Mouse (Mus musculus) cerebellum, adult 2 months (tissue): ENCODE results near the gene Dgkz. TPM values are rescaled to one million over a fixed set of nuclear protein-coding genes. Genes with fewer than 3 reads are reported as not detected.

Experiments used
- DNase-seq, 2 experiments: peaks; one replicate each; pipeline ENCODE4 v3.0.0; 2021
- H3K27ac ChIP-seq: fragments of 200-500 bp; 2 replicates; pipeline ENCODE4 v1.5.1; 2012; ENCODE audit warnings: low read length, control low read depth, inconsistent platforms; ENCODE audit not compliant: insufficient read depth
- H3K27me3 ChIP-seq: fragments of 200-500 bp; 2 replicates; pipeline ENCODE4 v1.6.1; 2012; ENCODE audit warnings: inconsistent platforms, mild to moderate bottlenecking, low read length, moderate library complexity; ENCODE audit not compliant: control insufficient read depth, insufficient read depth
- H3K4me1 ChIP-seq: fragments of 200-500 bp; 2 replicates; pipeline ENCODE4 v1.6.1; 2011; ENCODE audit warnings: low read length; ENCODE audit not compliant: control insufficient read depth, insufficient read depth
- H3K4me3 ChIP-seq: fragments of 200-500 bp; replicated peaks from 2 replicates; pipeline ENCODE3; 2011; ENCODE audit warnings: mild to moderate bottlenecking, low read depth, low read length, control low read depth; ENCODE audit not compliant: insufficient read depth
- CTCF ChIP-seq: fragments of 200-500 bp; IDR thresholded peaks from 2 replicates; pipeline ENCODE4 v1.5.1; 2011; ENCODE audit warnings: low read depth, mild to moderate bottlenecking, control low read depth, low read length, moderate library complexity, borderline replicate concordance; ENCODE audit not compliant: insufficient read depth
- POLR2A ChIP-seq: fragments of 200-500 bp; IDR thresholded peaks from 2 replicates; pipeline ENCODE4 v1.6.1; 2011; ENCODE audit warnings: low read length, control low read depth, borderline replicate concordance; ENCODE audit not compliant: insufficient read depth
- WGBS: fragments of 180-500 bp; shearing (Covaris S2); methylation state at CpG from one replicate; pipeline ENCODE4 v1.1.7; 2018; 5-methylcytosine and 5-hydroxymethylcytosine counted together
- polyA plus RNA-seq: library from polyadenylated mRNA; depleted of rRNA; stranded (reverse); fragments of >200 nt; gene quantifications from 2 replicates; pipeline ENCODE4 v1.2.3, GENCODE M21; 2012

Dgkz gene
- polyA plus RNA-seq, 1 experiment: 716 TPM

DNA sequence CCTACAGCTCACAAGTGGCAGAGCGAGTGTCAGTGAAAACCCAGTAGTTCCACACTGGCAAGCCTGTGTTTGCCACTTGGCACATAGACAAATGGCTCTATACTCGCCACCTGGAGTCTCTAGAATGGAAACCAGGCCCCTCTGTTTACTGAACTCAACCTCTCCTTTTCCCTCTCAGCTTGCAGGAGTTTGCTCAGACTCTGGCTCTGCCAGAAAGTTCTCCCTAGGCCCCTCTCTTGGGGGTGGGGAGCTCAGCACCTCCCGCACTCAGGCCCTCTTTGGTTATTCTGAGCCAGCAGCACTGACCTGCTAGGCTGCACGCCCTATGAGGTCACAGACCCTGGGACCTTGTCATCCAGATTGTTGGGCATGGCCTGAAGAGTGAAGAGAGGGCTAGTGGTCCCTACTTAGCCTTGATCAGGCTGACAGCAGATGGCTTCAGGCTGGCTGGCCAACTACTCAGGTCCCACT lies 20.5 kb downstream of the Dgkz start:
- peak; percentile 67 to 75 for DNase-seq

DNA sequence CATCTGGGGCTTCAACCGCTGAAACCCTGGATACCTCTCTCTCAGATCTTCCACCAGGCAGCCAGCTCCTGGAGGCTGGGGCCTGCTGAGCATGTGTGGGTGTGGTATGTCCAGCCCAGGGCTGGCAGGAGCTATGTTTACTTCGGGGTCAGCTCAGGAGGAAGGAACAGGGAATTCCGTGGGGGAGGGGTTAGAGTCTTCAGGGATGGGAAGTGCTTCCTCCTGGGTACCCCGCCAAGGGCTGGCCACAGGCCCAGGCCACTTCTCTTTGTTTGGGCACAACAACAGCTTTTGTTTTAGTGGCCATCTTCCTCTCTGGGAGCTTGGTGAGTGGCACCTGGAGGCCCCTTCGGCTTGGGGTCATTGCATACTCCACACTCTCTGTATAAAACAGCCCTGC lies 21.8 kb downstream of the Dgkz start:
- Histone ChIP-seq H3K4me1 (peaks cover 74% of the 10 kb centered on the region), H3K4me3 (no peak overlapping the region), H3K27me3 (no peaks in the 10 kb centered on the region), H3K27ac (peak overlapping the region; percentile 70)
- 1% methylated on average over 5 of the region's 5 CpGs for WGBS
- DNase-seq: peak; percentile 61 to 70
- TF ChIP-seq POLR2A: no peak
- no peak for TF ChIP-seq CTCF

More for the DNA sequence above, 20.5 kb downstream of the Dgkz start:
- peaks cover 74% of the 10 kb centered on the region for H3K4me1 ChIP-seq
- TF ChIP-seq CTCF (no peak), POLR2A (no peak)
- peak overlapping the region; percentile 44 for H3K27ac ChIP-seq
- no peaks in the 10 kb centered on the region for H3K27me3 ChIP-seq
- 25% methylated on average over 4 of the region's 4 CpGs for WGBS
- no peak overlapping the region for H3K4me3 ChIP-seq

DNA sequence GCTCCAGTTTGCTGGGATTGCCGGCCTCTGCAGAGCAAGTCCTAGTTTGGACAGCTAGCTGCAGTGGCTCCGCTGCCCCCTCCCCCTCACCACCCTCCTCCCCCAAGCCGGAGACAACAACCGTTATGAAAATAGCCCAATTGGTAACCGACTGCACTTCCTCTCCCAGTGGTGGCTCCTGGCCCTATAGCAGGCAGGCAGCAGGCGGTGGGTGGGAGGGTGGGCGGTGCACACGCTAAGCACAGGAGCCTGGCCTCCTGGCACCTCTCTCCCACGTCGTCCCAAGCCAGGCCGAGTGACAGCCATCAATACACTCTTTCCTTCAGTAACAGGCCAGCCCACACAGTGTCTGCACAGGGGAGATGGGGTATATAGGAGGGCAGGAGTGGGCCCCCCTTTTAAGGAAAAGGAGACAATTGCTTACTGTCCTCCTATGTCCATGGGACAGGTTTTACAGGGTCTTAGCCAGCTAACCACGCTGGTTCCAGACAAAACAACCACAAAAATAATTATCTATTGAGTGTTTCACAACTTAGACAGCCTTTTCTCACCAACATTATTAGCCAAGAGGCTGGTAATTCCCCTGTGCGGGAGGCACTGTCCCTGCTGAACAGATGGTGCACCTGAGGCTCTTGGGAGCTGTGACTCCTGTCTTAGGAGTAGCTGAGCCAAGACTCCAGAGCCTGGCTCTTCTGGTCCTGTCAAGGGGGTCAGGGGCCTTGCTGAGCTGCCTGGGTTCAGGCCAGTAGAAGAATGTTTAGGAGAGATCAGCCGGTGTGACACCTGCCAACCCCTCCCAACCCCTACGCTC lies 25.2 kb downstream of the Dgkz start:
- Histone ChIP-seq H3K27ac (peak overlapping the region; percentile 98), H3K4me3 (peak overlapping the region; percentile 48), H3K27me3 (no peaks in the 10 kb centered on the region), H3K4me1 (peaks cover 75% of the 10 kb centered on the region)
- DNase-seq: peak; percentile 84 to 93
- 3% methylated on average over 15 of the region's 15 CpGs for WGBS
- TF ChIP-seq POLR2A (no peak), CTCF (no peak)

DNA sequence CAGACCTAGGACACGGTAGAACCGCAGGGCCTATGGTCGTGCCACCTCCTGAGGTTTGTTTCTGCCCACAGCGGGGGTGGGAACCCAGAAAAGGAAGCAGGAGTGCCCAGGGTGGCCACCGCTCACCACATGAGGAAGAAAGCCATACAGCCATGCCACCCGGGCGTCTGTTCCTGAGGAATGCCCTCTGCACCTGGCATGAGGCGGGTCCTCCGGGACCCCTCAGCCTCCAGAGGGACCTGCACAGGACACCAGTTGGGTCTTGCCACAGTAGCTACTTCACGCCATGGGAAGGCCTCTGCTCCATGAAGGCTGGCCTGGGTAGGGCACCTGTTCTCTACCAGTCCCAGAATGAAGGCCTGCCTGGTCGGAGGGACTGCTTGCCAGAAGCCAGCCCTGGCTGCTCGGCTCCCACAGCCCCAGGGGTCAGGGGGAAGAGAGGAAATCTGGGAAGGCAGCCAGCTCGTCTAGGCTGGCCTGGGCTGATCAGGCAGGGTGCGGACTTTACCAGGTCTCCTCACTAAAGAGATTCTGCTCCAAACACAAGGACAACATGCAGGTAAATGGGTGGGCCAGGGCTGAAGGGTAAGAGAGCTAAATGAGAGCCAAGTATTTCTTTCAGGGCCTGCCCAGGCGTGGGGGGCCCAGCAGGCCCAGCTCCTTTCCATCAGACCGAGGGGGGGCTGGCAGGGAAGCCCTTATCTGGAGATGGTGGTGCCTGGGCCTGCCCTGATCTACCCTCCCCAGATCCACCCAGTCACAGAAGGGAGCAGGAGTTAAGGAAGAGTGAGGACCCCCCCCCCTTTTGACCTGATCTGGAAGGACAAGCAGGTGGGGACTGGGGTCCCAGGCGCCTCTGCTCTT lies 26.0 kb downstream of the Dgkz start:
- Histone ChIP-seq H3K4me1 (peaks cover 76% of the 10 kb centered on the region), H3K27me3 (no peaks in the 10 kb centered on the region), H3K4me3 (peak overlapping the region; percentile 48), H3K27ac (peak overlapping the region; percentile 98)
- peak; percentile 80 to 86 for DNase-seq
- WGBS: 13% methylated on average over 17 of the region's 17 CpGs
- no peak for TF ChIP-seq POLR2A
- TF ChIP-seq CTCF: no peak

DNA sequence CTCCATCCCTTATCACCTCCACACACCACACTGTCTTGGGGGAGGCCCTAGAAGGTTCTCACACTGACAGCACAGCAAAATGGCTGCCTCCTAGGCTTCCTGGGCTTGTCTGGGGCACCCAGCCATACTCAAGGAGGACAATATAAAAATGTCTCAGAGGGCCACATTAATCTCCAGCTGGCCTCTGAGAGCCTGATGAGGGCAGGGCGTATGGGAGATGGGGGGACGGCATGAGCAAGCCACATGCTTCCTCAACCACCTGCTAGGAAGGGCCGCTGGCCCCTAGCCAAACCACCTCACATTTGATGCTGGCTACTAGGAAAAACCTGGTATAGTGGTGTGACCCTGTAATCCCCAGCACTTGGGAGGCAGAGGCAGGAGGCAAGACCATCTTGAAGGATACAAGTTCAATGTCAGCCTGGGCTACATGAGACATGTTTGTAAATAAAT lies 26.8 kb downstream of the Dgkz start:
- no peak for TF ChIP-seq CTCF
- no peak for TF ChIP-seq POLR2A
- H3K4me1 ChIP-seq: peaks cover 80% of the 10 kb centered on the region
- no peak overlapping the region for H3K4me3 ChIP-seq
- 24% methylated on average over 3 of the region's 3 CpGs for WGBS
- H3K27ac ChIP-seq: peak overlapping the region; percentile 98
- no peaks in the 10 kb centered on the region for H3K27me3 ChIP-seq
- DNase-seq: peak; percentile 56 to 62

DNA sequence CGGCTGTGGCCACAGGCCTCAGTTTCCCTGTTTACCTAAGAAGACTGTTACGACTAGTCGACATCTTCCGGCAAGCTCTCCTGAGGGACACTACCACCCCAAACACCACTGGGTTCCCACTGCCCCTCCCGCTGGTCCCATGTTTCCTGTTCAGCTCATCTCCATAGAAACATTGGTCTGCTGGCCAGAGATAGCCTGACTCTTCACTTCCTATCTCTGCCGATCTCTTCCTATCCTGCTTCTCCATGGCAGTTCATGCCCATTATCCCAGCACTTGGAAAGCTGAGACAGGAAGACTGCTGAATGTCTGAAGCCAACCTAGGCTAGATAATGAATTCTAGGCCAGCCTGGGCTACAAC lies 27.5 kb downstream of the Dgkz start:
- no peak for DNase-seq
- Histone ChIP-seq H3K27me3 (no peaks in the 10 kb centered on the region), H3K4me3 (peak overlapping the region; percentile 11), H3K4me1 (peaks cover 77% of the 10 kb centered on the region), H3K27ac (peak overlapping the region; percentile 98)
- WGBS: 48% methylated on average over 6 of the region's 6 CpGs
- TF ChIP-seq CTCF: no peak

DNA sequence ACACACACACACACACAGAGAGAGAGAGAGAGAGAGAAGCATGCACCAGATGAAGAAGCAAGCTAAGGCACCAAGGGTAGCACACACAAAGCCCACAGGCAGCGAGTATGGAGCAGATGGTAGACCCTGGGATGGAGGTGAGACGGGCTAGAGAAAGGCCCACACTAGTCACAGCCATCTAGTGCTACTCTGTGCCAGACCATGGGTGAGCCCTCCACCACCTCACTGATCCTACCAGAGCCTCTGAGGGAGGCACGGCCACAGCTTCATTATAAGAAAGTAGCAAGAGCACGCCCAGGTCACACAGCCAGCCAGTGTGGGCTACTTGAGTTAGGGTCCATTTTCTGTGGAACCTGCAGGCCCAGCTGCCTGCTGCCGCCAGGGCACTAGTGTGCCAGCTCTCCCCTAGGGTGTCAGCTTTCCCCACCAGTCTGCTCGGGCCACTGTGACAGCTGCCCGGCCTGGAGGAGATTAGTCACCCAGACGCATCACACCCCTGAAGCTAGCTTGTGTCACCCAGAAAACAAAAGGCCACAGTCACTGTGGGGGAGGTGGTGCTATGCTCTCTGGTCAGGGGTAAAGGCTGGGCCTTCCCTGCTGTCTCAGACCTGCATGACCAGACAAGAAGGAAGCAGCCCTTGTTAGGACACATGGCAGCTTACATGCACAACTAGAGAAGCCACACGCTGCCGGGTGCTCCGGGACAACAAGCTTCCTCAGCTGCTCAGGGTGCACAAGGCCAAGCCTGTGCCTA lies 28.1 kb downstream of the Dgkz start:
- peak overlapping the region; percentile 25 for H3K4me3 ChIP-seq
- peaks cover 75% of the 10 kb centered on the region for H3K4me1 ChIP-seq
- 9% methylated on average over 11 of the region's 11 CpGs for WGBS
- peak overlapping the region; percentile 98 for H3K27ac ChIP-seq
- TF ChIP-seq POLR2A: no peak
- TF ChIP-seq CTCF: no peak
- H3K27me3 ChIP-seq: no peaks in the 10 kb centered on the region
- peak; percentile 68 to 76 for DNase-seq
